Mouse (Mus musculus): ENCODE data around the gene Dnm3. TPM values are rescaled to one million over a fixed set of nuclear protein-coding genes. Genes with fewer than 3 reads are reported as not detected.

Dnm3 gene
- polyA plus RNA-seq, 1 experiment from 2014 or later, result 11.3 TPM

- H3K9me3 ChIP-seq (replicated peaks; ENCODE audit: control insufficient read depth, low read length), result no peaks in the 10 kb centered on the region
- no peak overlapping the region for H3K27ac ChIP-seq (replicated peaks; ENCODE audit: low read depth, low read length)
- H3K4me1 ChIP-seq (ENCODE audit: control insufficient read depth, insufficient read depth, low read length), result no peaks in the 10 kb centered on the region
- no peak for DNase-seq (ENCODE audit: low spot score)
- H3K36me3 ChIP-seq (replicated peaks; ENCODE audit: control insufficient read depth, insufficient read depth, low read depth, low read length), result no peaks in the 10 kb centered on the region
- H3K9ac ChIP-seq (replicated peaks; ENCODE audit: low read length), result no peak overlapping the region
- H3K27me3 ChIP-seq (ENCODE audit: control insufficient read depth, insufficient read depth, low read length), result no peaks in the 10 kb centered on the region
- H3K4me3 ChIP-seq (ENCODE audit: low read depth, low read length), result no peak overlapping the region
- no peak for ATAC-seq (replicated peaks; ENCODE audit: insufficient number of reproducible peaks, low FRiP score, low TSS enrichment, low read depth)
- H3K4me2 ChIP-seq (ENCODE audit: low read depth, low read length), result no peak overlapping the region
- WGBS, result 82% methylated on average over 7 of the region's 7 CpGs
Measured at GRCm38 (mm10) chr1:162082711-162083110, 395.1 kb downstream of the Dnm3 start.

GRCm38 (mm10) chr1:162081693-162082372, 396.0 kb downstream of the Dnm3 start:
- H3K36me3 ChIP-seq (replicated peaks; ENCODE audit: control insufficient read depth, insufficient read depth, low read depth, low read length), result no peaks in the 10 kb centered on the region
- H3K4me3 ChIP-seq (ENCODE audit: low read depth, low read length), result no peak overlapping the region
- 89% methylated on average over 8 of the region's 8 CpGs for WGBS
- no peaks in the 10 kb centered on the region for H3K9me3 ChIP-seq (replicated peaks; ENCODE audit: control insufficient read depth, low read length)
- no peak overlapping the region for H3K4me2 ChIP-seq (ENCODE audit: low read depth, low read length)
- no peaks in the 10 kb centered on the region for H3K27me3 ChIP-seq (ENCODE audit: control insufficient read depth, insufficient read depth, low read length)
- ATAC-seq (replicated peaks; ENCODE audit: insufficient number of reproducible peaks, low FRiP score, low TSS enrichment, low read depth), result no peak
- no peak overlapping the region for H3K9ac ChIP-seq (replicated peaks; ENCODE audit: low read length)
- no peak for DNase-seq (ENCODE audit: low spot score)
- no peak overlapping the region for H3K27ac ChIP-seq (replicated peaks; ENCODE audit: low read depth, low read length)
- H3K4me1 ChIP-seq (ENCODE audit: control insufficient read depth, insufficient read depth, low read length), result no peaks in the 10 kb centered on the region

GRCm38 (mm10) chr1:162079989-162080388, 397.8 kb downstream of the Dnm3 start:
- Histone ChIP-seq H3K27ac (replicated peaks; ENCODE audit: low read depth, low read length) (no peak overlapping the region), H3K4me1 (ENCODE audit: control insufficient read depth, insufficient read depth, low read length) (no peaks in the 10 kb centered on the region), H3K4me3 (ENCODE audit: low read depth, low read length) (no peak overlapping the region), H3K36me3 (replicated peaks; ENCODE audit: control insufficient read depth, insufficient read depth, low read depth, low read length) (no peaks in the 10 kb centered on the region), H3K9ac (replicated peaks; ENCODE audit: low read length) (no peak overlapping the region), H3K9me3 (replicated peaks; ENCODE audit: control insufficient read depth, low read length) (no peaks in the 10 kb centered on the region), H3K27me3 (ENCODE audit: control insufficient read depth, insufficient read depth, low read length) (no peaks in the 10 kb centered on the region), H3K4me2 (ENCODE audit: low read depth, low read length) (no peak overlapping the region)
- ATAC-seq (replicated peaks; ENCODE audit: insufficient number of reproducible peaks, low FRiP score, low TSS enrichment, low read depth), result no peak
- WGBS, result 76% methylated on average over 7 of the region's 7 CpGs
- DNase-seq (ENCODE audit: low spot score), result no peak

- Histone ChIP-seq H3K36me3 (replicated peaks; ENCODE audit: control insufficient read depth, insufficient read depth, low read depth, low read length) (no peaks in the 10 kb centered on the region), H3K4me1 (ENCODE audit: control insufficient read depth, insufficient read depth, low read length) (no peaks in the 10 kb centered on the region), H3K9me3 (replicated peaks; ENCODE audit: control insufficient read depth, low read length) (no peaks in the 10 kb centered on the region), H3K4me3 (ENCODE audit: low read depth, low read length) (no peak overlapping the region), H3K27ac (replicated peaks; ENCODE audit: low read depth, low read length) (peak overlapping the region; percentile 67), H3K9ac (replicated peaks; ENCODE audit: low read length) (no peak overlapping the region), H3K27me3 (ENCODE audit: control insufficient read depth, insufficient read depth, low read length) (no peaks in the 10 kb centered on the region), H3K4me2 (ENCODE audit: low read depth, low read length) (no peak overlapping the region)
- ATAC-seq (replicated peaks; ENCODE audit: insufficient number of reproducible peaks, low FRiP score, low TSS enrichment, low read depth) (no peak), DNase-seq (ENCODE audit: low spot score) (peak; percentile 38)
- 73% methylated on average over 6 of the region's 6 CpGs for WGBS
Measured at GRCm38 (mm10) chr1:162077454-162077853, 400.4 kb downstream of the Dnm3 start.

- Histone ChIP-seq H3K4me1 (ENCODE audit: control insufficient read depth, insufficient read depth, low read length) (no peaks in the 10 kb centered on the region), H3K27ac (replicated peaks; ENCODE audit: low read depth, low read length) (peak overlapping the region; percentile 67), H3K4me3 (ENCODE audit: low read depth, low read length) (no peak overlapping the region), H3K27me3 (ENCODE audit: control insufficient read depth, insufficient read depth, low read length) (no peaks in the 10 kb centered on the region), H3K36me3 (replicated peaks; ENCODE audit: control insufficient read depth, insufficient read depth, low read depth, low read length) (no peaks in the 10 kb centered on the region), H3K9ac (replicated peaks; ENCODE audit: low read length) (0 out of 2 replicates have a peak overlapping the region, but pooled peaks have one; percentile 25), H3K4me2 (ENCODE audit: low read depth, low read length) (no peak overlapping the region), H3K9me3 (replicated peaks; ENCODE audit: control insufficient read depth, low read length) (no peaks in the 10 kb centered on the region)
- no peak for DNase-seq (ENCODE audit: low spot score)
- no peak for ATAC-seq (replicated peaks; ENCODE audit: insufficient number of reproducible peaks, low FRiP score, low TSS enrichment, low read depth)
- WGBS, result 64% methylated on average over 10 of the region's 10 CpGs
Measured at GRCm38 (mm10) chr1:162076581-162077001, 401.2 kb downstream of the Dnm3 start.

GRCm38 (mm10) chr1:162075831-162076230, 402.0 kb downstream of the Dnm3 start:
- 66% methylated on average over 10 of the region's 10 CpGs for WGBS

GRCm38 (mm10) chr1:162075416-162075815, 402.4 kb downstream of the Dnm3 start:
- ATAC-seq (replicated peaks; ENCODE audit: insufficient number of reproducible peaks, low FRiP score, low TSS enrichment, low read depth) (no peak), DNase-seq (ENCODE audit: low spot score) (peak; percentile 32)
- Histone ChIP-seq H3K36me3 (replicated peaks; ENCODE audit: control insufficient read depth, insufficient read depth, low read depth, low read length) (no peaks in the 10 kb centered on the region), H3K4me3 (ENCODE audit: low read depth, low read length) (no peak overlapping the region), H3K4me1 (ENCODE audit: control insufficient read depth, insufficient read depth, low read length) (no peaks in the 10 kb centered on the region), H3K27me3 (ENCODE audit: control insufficient read depth, insufficient read depth, low read length) (no peaks in the 10 kb centered on the region), H3K27ac (replicated peaks; ENCODE audit: low read depth, low read length) (peak overlapping the region; percentile 89), H3K9ac (replicated peaks; ENCODE audit: low read length) (peak overlapping the region; percentile 30), H3K9me3 (replicated peaks; ENCODE audit: control insufficient read depth, low read length) (no peaks in the 10 kb centered on the region), H3K4me2 (ENCODE audit: low read depth, low read length) (no peak overlapping the region)
- WGBS, result 39% methylated on average over 4 of the region's 4 CpGs

More at GRCm38 (mm10) chr1:162075831-162076230, 402.0 kb downstream of the Dnm3 start:
- ATAC-seq (replicated peaks; ENCODE audit: insufficient number of reproducible peaks, low FRiP score, low TSS enrichment, low read depth), result no peak
- H3K36me3 ChIP-seq (replicated peaks; ENCODE audit: control insufficient read depth, insufficient read depth, low read depth, low read length), result no peaks in the 10 kb centered on the region
- no peaks in the 10 kb centered on the region for H3K4me1 ChIP-seq (ENCODE audit: control insufficient read depth, insufficient read depth, low read length)
- H3K9ac ChIP-seq (replicated peaks; ENCODE audit: low read length), result peak overlapping the region; percentile 30
- H3K4me3 ChIP-seq (ENCODE audit: low read depth, low read length), result no peak overlapping the region
- peak; percentile 39 for DNase-seq (ENCODE audit: low spot score)
- no peaks in the 10 kb centered on the region for H3K27me3 ChIP-seq (ENCODE audit: control insufficient read depth, insufficient read depth, low read length)
- no peak overlapping the region for H3K4me2 ChIP-seq (ENCODE audit: low read depth, low read length)
- peak overlapping the region; percentile 89 for H3K27ac ChIP-seq (replicated peaks; ENCODE audit: low read depth, low read length)
- H3K9me3 ChIP-seq (replicated peaks; ENCODE audit: control insufficient read depth, low read length), result no peaks in the 10 kb centered on the region

GRCm38 (mm10) chr1:162074626-162075410, 403.0 kb downstream of the Dnm3 start:
- Histone ChIP-seq H3K27me3 (ENCODE audit: control insufficient read depth, insufficient read depth, low read length) (no peaks in the 10 kb centered on the region), H3K36me3 (replicated peaks; ENCODE audit: control insufficient read depth, insufficient read depth, low read depth, low read length) (no peaks in the 10 kb centered on the region), H3K9me3 (replicated peaks; ENCODE audit: control insufficient read depth, low read length) (no peaks in the 10 kb centered on the region), H3K4me2 (ENCODE audit: low read depth, low read length) (no peak overlapping the region), H3K4me3 (ENCODE audit: low read depth, low read length) (no peak overlapping the region), H3K9ac (replicated peaks; ENCODE audit: low read length) (peak overlapping the region; percentile 30; the same call in 1 of the 2 replicates), H3K4me1 (ENCODE audit: control insufficient read depth, insufficient read depth, low read length) (no peaks in the 10 kb centered on the region), H3K27ac (replicated peaks; ENCODE audit: low read depth, low read length) (peak overlapping the region; percentile 89)
- ATAC-seq (replicated peaks; ENCODE audit: insufficient number of reproducible peaks, low FRiP score, low TSS enrichment, low read depth) (no peak; the same call in 1 of the 2 replicates), DNase-seq (ENCODE audit: low spot score) (peak; percentile 80)
- WGBS, result 39% methylated on average over 17 of the region's 17 CpGs
